Mouse (Mus musculus) olfactory bulb, adult 2 months (tissue): ENCODE measurements around the gene Mmp11.

Experiments
- CTCF ChIP-seq: fragments of 200-500 bp; IDR thresholded peaks from 2 replicates; pipeline ENCODE4 v1.5.1; 2012; ENCODE audit warnings: low read depth, mild to moderate bottlenecking, low read length, moderate library complexity; ENCODE audit not compliant: insufficient read depth
- POLR2A ChIP-seq: fragments of 200-500 bp; IDR thresholded peaks from 2 replicates; pipeline ENCODE4 v1.6.1; 2012; ENCODE audit warnings: mild to moderate bottlenecking, low read depth, low read length, moderate library complexity; ENCODE audit not compliant: insufficient read depth

GRCm38 (mm10) chr10:75937851-75938643 is 1.8 kb upstream of the Mmp11 start:
- TF ChIP-seq CTCF: no peak
- TF ChIP-seq POLR2A: no peak
